Comparison of ENCODE assay signal across 25 mouse cellular contexts in genomic region chr7:49571606-49572005, GRCm38 (mm10).
DNase-seq lines count a peak whose midpoint lies in the region; ATAC-seq and TF ChIP-seq lines count a peak whose summit lies in the region.
"Had no signal": no experiment of that assay in that cellular context is flagged by ENCODE, and none has a peak within 500 bp of the region (broad histone marks: within the 10 kb centered on the region; RNA-seq: fewer than 3 reads in every experiment).

No protein-coding gene starts in this region.

- TF ChIP-seq CTCF in heart, adult 2 months (IDR thresholded peaks at IDR 0.05): no peak

- peaks cover 31% of the 10 kb centered on the region for H3K4me1 ChIP-seq in heart, embryonic 10.5 days
- peaks cover 31% of the 10 kb centered on the region for H3K4me1 ChIP-seq in heart, embryonic 13.5 days
- no peaks in the 10 kb centered on the region for H3K4me1 ChIP-seq in heart, adult 2 months (ENCODE audit: control insufficient read depth, insufficient read depth, low read length)
- peaks cover 10% of the 10 kb centered on the region for H3K4me1 ChIP-seq in heart, embryonic 16.5 days (ENCODE audit: control insufficient read depth, insufficient read depth, low read length)
- H3K4me1 ChIP-seq: forebrain, embryonic 15.5 days; hindbrain, embryonic 12.5 days; hindbrain, embryonic 15.5 days had no signal

- H3K9me3 ChIP-seq in heart, embryonic 10.5 days: no peaks in the 10 kb centered on the region
- no peaks in the 10 kb centered on the region for H3K9me3 ChIP-seq in heart, embryonic 13.5 days
- H3K9me3 ChIP-seq in heart, embryonic 16.5 days (replicated peaks; ENCODE audit: control insufficient read depth, low read length): no peaks in the 10 kb centered on the region
- H3K9me3 ChIP-seq: embryonic facial prominence, embryonic 10.5 days; embryonic facial prominence, embryonic 13.5 days; forebrain, embryonic 12.5 days; forebrain, embryonic 15.5 days; hindbrain, embryonic 12.5 days; hindbrain, embryonic 15.5 days; kidney, embryonic 15.5 days had no signal

- H3K4me3 ChIP-seq in heart, embryonic 10.5 days: no peak overlapping the region
- H3K4me3 ChIP-seq in heart, embryonic 13.5 days: no peak overlapping the region
- H3K4me3 ChIP-seq in heart, adult 2 months: no peak overlapping the region
- no peak overlapping the region for H3K4me3 ChIP-seq in heart, embryonic 16.5 days (ENCODE audit: low read length)
- H3K4me3 ChIP-seq: embryonic facial prominence, embryonic 10.5 days; embryonic facial prominence, embryonic 13.5 days; erythroblast, embryonic 14.5 days; forebrain, embryonic 12.5 days; forebrain, embryonic 15.5 days; hindbrain, embryonic 12.5 days; hindbrain, embryonic 15.5 days; kidney, embryonic 15.5 days had no signal

- intact Hi-C loops in heart, postnatal 36 days (cut with DNase I): no loop called here
- intact Hi-C loops in heart, adult 2 months (cut with DNase I): no loop called here

- H3K4me2 ChIP-seq in heart, embryonic 13.5 days: no peak overlapping the region
- H3K4me2 ChIP-seq in heart, embryonic 16.5 days (ENCODE audit: low read depth, low read length): no peak overlapping the region
- H3K4me2 ChIP-seq: embryonic facial prominence, embryonic 13.5 days; forebrain, embryonic 12.5 days; forebrain, embryonic 15.5 days; hindbrain, embryonic 12.5 days; hindbrain, embryonic 15.5 days; kidney, embryonic 15.5 days had no signal

- no peak overlapping the region for H3K9ac ChIP-seq in heart, embryonic 13.5 days
- no peak overlapping the region for H3K9ac ChIP-seq in heart, adult 2 months (ENCODE audit: low read depth, low read length)
- H3K9ac ChIP-seq in heart, embryonic 16.5 days (ENCODE audit: low read length): no peak overlapping the region
- H3K9ac ChIP-seq: embryonic facial prominence, embryonic 13.5 days; forebrain, embryonic 12.5 days; forebrain, embryonic 15.5 days; hindbrain, embryonic 12.5 days; hindbrain, embryonic 15.5 days; kidney, embryonic 15.5 days had no signal

- no peak for TF ChIP-seq POLR2A in heart, adult 2 months (IDR thresholded peaks at IDR 0.05; ENCODE audit: insufficient read depth, low read depth, low read length)

- no peaks in the 10 kb centered on the region for H3K27me3 ChIP-seq in heart, embryonic 10.5 days (ENCODE audit: insufficient read depth, poor library complexity, severe bottlenecking)
- H3K27me3 ChIP-seq in heart, embryonic 13.5 days (replicated peaks): no peaks in the 10 kb centered on the region
- no peaks in the 10 kb centered on the region for H3K27me3 ChIP-seq in heart, adult 2 months (ENCODE audit: control insufficient read depth, insufficient read depth, low read length)
- H3K27me3 ChIP-seq in heart, embryonic 16.5 days (ENCODE audit: control insufficient read depth, insufficient read depth, low read length): no peaks in the 10 kb centered on the region
- H3K27me3 ChIP-seq: embryonic facial prominence, embryonic 13.5 days; forebrain, embryonic 12.5 days; forebrain, embryonic 15.5 days; hindbrain, embryonic 12.5 days; hindbrain, embryonic 15.5 days; kidney, embryonic 15.5 days had no signal

- H3K36me3 ChIP-seq in heart, embryonic 10.5 days: peaks cover 88% of the 10 kb centered on the region
- H3K36me3 ChIP-seq in heart, embryonic 13.5 days: peaks cover 93% of the 10 kb centered on the region
- H3K36me3 ChIP-seq in heart, adult 2 months (ENCODE audit: control insufficient read depth, insufficient read depth, low read length): peaks cover 4% of the 10 kb centered on the region
- peaks cover 52% of the 10 kb centered on the region for H3K36me3 ChIP-seq in heart, embryonic 16.5 days (ENCODE audit: control insufficient read depth, insufficient read depth)
- H3K36me3 ChIP-seq: forebrain, embryonic 12.5 days had no signal

- DNase-seq in heart, embryonic 10.5 days (ENCODE audit: low spot score): no peak
- DNase-seq in heart, postnatal 36 days: no peak
- DNase-seq in heart, adult 2 months: no peak
- DNase-seq in heart, adult 8-10 months (ENCODE audit: low spot score): no peak
- DNase-seq: adrenal gland, adult 8-10 months; adrenal gland, postnatal 25 days; cerebellum, adult 11-12 months; cerebellum, adult 8-10 months; cerebellum, postnatal 10 days; cerebellum, postnatal 36 days; embryo, embryonic 11 days; gastrocnemius, postnatal 25 days; kidney, adult 8-10 months had no signal

- no peak for TF ChIP-seq EP300 in heart, adult 2 months (IDR thresholded peaks at IDR 0.05; ENCODE audit: insufficient read depth, low read depth, low read length)

- H3K27ac ChIP-seq in heart, embryonic 10.5 days: peak overlapping the region; percentile 52; the same call in 1 of the 2 replicates
- peak overlapping the region; percentile 53 for H3K27ac ChIP-seq in heart, embryonic 13.5 days (replicated peaks)
- no peak overlapping the region; the same call in 1 of the 2 replicates for H3K27ac ChIP-seq in heart, adult 2 months
- H3K27ac ChIP-seq in heart, embryonic 16.5 days (ENCODE audit: low read length): peak overlapping the region; percentile 63
- H3K27ac ChIP-seq: embryonic facial prominence, embryonic 10.5 days; embryonic facial prominence, embryonic 13.5 days; forebrain, embryonic 12.5 days; forebrain, embryonic 15.5 days; hindbrain, embryonic 12.5 days; hindbrain, embryonic 15.5 days; kidney, embryonic 15.5 days had no signal

- WGBS in heart, embryonic 10.5 days: 79% methylated on average over 2 of the region's 2 CpGs
- 76% methylated on average over 2 of the region's 2 CpGs for WGBS in heart, embryonic 13.5 days
- 74% methylated on average over 2 of the region's 2 CpGs for WGBS in heart, adult 2 months
- WGBS in heart, embryonic 16.5 days: 71% methylated on average over 2 of the region's 2 CpGs

- H3K79me2 ChIP-seq in heart, adult 2 months (replicated peaks; ENCODE audit: control insufficient read depth, insufficient read depth, low read length): no peaks in the 10 kb centered on the region

- ATAC-seq in heart, embryonic 13.5 days (ENCODE audit: extremely low read depth, insufficient number of reproducible peaks, low FRiP score, low TSS enrichment): no peak
- peak; percentile 54 for ATAC-seq in heart, embryonic 16.5 days (replicated peaks; ENCODE audit: extremely low read depth, insufficient read depth, low FRiP score)
- ATAC-seq: activated CD4-positive, CD25-positive, alpha-beta regulatory T cell, adult 4 months; forebrain, embryonic 15.5 days; intestine, postnatal 0 days had no signal
